Mouse (Mus musculus) testis, adult 2 months (tissue): ENCODE measurements at regions not wholly inside any gene's neighbourhood (a gene's known extent, or its start where the extent isn't known, plus 50 kb on each side); places are given as distances from the start of the nearest gene placed in this dataset.

Source experiments
- CTCF ChIP-seq: fragments of 200-500 bp; IDR thresholded peaks from 2 replicates; pipeline ENCODE4 v1.5.1; 2012; ENCODE audit warnings: low read depth, mild to moderate bottlenecking, inconsistent platforms, low read length, moderate library complexity; ENCODE audit not compliant: control insufficient read depth, insufficient read depth, insufficient replicate concordance
- POLR2A ChIP-seq: fragments of 200-500 bp; IDR thresholded peaks from 2 replicates; pipeline ENCODE4 v1.6.1; 2012; ENCODE audit warnings: low read depth, mild to moderate bottlenecking, inconsistent platforms, low read length, moderate library complexity; ENCODE audit not compliant: control insufficient read depth

DNA sequence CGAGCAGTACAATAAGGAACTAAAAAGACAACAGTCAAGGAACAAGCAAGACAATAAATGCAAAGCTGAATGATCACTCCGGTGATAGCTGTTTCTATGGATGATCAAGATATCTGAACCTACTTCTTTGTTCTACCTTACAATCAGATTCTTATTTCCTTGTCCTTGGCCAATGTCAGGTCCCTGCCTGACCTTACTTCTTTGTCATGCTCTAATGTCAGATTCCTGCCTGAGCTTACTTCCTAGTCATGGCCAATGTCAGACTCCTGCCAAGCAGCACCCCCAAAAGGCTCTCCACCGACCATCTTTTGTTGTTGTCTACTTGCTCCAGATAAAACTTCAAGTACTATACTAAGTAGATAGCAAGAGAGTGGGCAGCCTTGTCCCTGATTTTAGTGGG lies 312.6 kb downstream of the Aasdhppt start:
- TF ChIP-seq CTCF (no peak), POLR2A (no peak)
